Mouse (Mus musculus) heart, embryonic 12.5 days (tissue): ENCODE measurements around the gene Tmem218. TPM values are rescaled to one million over a fixed set of nuclear protein-coding genes. Genes with fewer than 3 reads are reported as not detected.

ENCODE experiments used
- ATAC-seq: fragments of 200-750 bp; cut with Nextera tagmentation; 2 replicates; pipeline ENCODE4 v1.8.0; 2017; ENCODE audit warnings: moderate TSS enrichment, moderate library complexity; ENCODE audit not compliant: insufficient number of reproducible peaks, low FRiP score
- H3K27ac ChIP-seq: fragments of 300-500 bp; sonication (generic); 2 replicates; pipeline ENCODE4 v1.5.1; 2016; ENCODE audit warnings: mild to moderate bottlenecking, moderate library complexity; ENCODE audit not compliant: poor library complexity, severe bottlenecking
- H3K27me3 ChIP-seq: fragments of 300-500 bp; sonication (generic); replicated peaks from 2 replicates; pipeline ENCODE4 v1.6.1; 2016; ENCODE audit warnings: mild to moderate bottlenecking, moderate library complexity
- H3K36me3 ChIP-seq: fragments of 300-500 bp; sonication (generic); 2 replicates; pipeline ENCODE4 v1.6.1; 2016; ENCODE audit warnings: mild to moderate bottlenecking, moderate library complexity
- H3K4me1 ChIP-seq: fragments of 300-500 bp; sonication (generic); replicated peaks from 2 replicates; pipeline ENCODE4 v1.6.1; 2016; ENCODE audit warnings: mild to moderate bottlenecking
- H3K4me2 ChIP-seq: fragments of 300-500 bp; sonication (generic); 2 replicates; pipeline ENCODE4 v1.6.1; 2016; ENCODE audit warnings: mild to moderate bottlenecking, moderate library complexity
- H3K4me3 ChIP-seq: fragments of 300-500 bp; sonication (generic); 2 replicates; pipeline ENCODE4 v1.5.1; 2016; ENCODE audit warnings: mild to moderate bottlenecking
- H3K9ac ChIP-seq: fragments of 300-500 bp; sonication (generic); 2 replicates; pipeline ENCODE4 v1.6.1; 2016; ENCODE audit warnings: mild to moderate bottlenecking, moderate library complexity
- H3K9me3 ChIP-seq: fragments of 300-500 bp; sonication (generic); replicated peaks from 2 replicates; pipeline ENCODE4 v1.6.1; 2016; ENCODE audit warnings: mild to moderate bottlenecking, moderate library complexity
- WGBS: fragments of 180-500 bp; shearing (Covaris S2); methylation state at CpG from one replicate; pipeline ENCODE4 v1.1.7; 2016; 5-methylcytosine and 5-hydroxymethylcytosine counted together
- polyA plus RNA-seq: library from polyadenylated mRNA; unstranded; fragments of >200 nt; fragmentation: Nextera tagmentation; extraction: Ambion mirVana; gene quantifications from 2 replicates; pipeline ENCODE4 v1.2.1, GENCODE M21; 2016

Tmem218 gene
- polyA plus RNA-seq = 8.2 and 9.1 TPM in 2 replicates

- ATAC-seq = peak; percentile 100
- H3K9me3 ChIP-seq = no peaks in the 10 kb centered on the region
- H3K27ac ChIP-seq = peak within 1 kb of the TSS; percentile 64
- no peaks in the 10 kb centered on the region for H3K36me3 ChIP-seq
- H3K9ac ChIP-seq = peak within 1 kb of the TSS; percentile 76
- peak within 1 kb of the TSS; percentile 77 for H3K4me3 ChIP-seq
- H3K4me1 ChIP-seq = 0 out of 2 replicates have a peak, but pooled peaks cover 4% of the 10 kb centered on the region
- peak within 1 kb of the TSS; percentile 74 for H3K4me2 ChIP-seq
- WGBS = under 1% methylated on average over 21 of the region's 21 CpGs
- H3K27me3 ChIP-seq = no peaks in the 10 kb centered on the region
Observed at GRCm38 (mm10) chr9:37207929-37208411, at the start of gene Tmem218. TSS of gene Tmem218 (plus strand) at chr9:37208223.

- H3K27me3 ChIP-seq = no peaks in the 10 kb centered on the region
Observed at GRCm38 (mm10) chr9:37160686-37161085, 47.3 kb upstream of the Tmem218 start.

GRCm38 (mm10) chr9:37166899-37167298 is 41.1 kb upstream of the Tmem218 start:
- Histone ChIP-seq H3K27ac (no peak overlapping the region), H3K27me3 (no peaks in the 10 kb centered on the region), H3K4me2 (no peak overlapping the region), H3K4me3 (no peak overlapping the region), H3K36me3 (no peaks in the 10 kb centered on the region), H3K4me1 (peaks cover 14% of the 10 kb centered on the region), H3K9me3 (no peaks in the 10 kb centered on the region), H3K9ac (no peak overlapping the region)
- no peak for ATAC-seq
- WGBS = 75% methylated on average over 2 of the region's 2 CpGs

More at GRCm38 (mm10) chr9:37160686-37161085, 47.3 kb upstream of the Tmem218 start:
- Histone ChIP-seq H3K36me3 (no peaks in the 10 kb centered on the region), H3K27ac (no peak overlapping the region), H3K9ac (no peak overlapping the region), H3K4me3 (no peak overlapping the region), H3K9me3 (no peaks in the 10 kb centered on the region), H3K4me1 (no peaks in the 10 kb centered on the region), H3K4me2 (no peak overlapping the region)
- no peak for ATAC-seq
- WGBS = 51% methylated on average over 2 of the region's 2 CpGs

- Histone ChIP-seq H3K27ac (no peak overlapping the region), H3K9ac (no peak overlapping the region), H3K9me3 (no peaks in the 10 kb centered on the region), H3K27me3 (peaks cover 4% of the 10 kb centered on the region; the same call in 1 of the 2 replicates), H3K36me3 (no peaks in the 10 kb centered on the region), H3K4me3 (no peak overlapping the region), H3K4me1 (peaks cover 44% of the 10 kb centered on the region), H3K4me2 (no peak overlapping the region)
- ATAC-seq = no peak
- WGBS = 53% methylated on average over 5 of the region's 5 CpGs
Observed at GRCm38 (mm10) chr9:37173376-37173775, 34.6 kb upstream of the Tmem218 start.

- Histone ChIP-seq H3K4me3 (no peak overlapping the region), H3K27me3 (peaks cover 4% of the 10 kb centered on the region; the same call in 1 of the 2 replicates), H3K4me2 (no peak overlapping the region), H3K9me3 (no peaks in the 10 kb centered on the region), H3K4me1 (peaks cover 43% of the 10 kb centered on the region), H3K36me3 (no peaks in the 10 kb centered on the region), H3K9ac (no peak overlapping the region), H3K27ac (no peak overlapping the region)
- no peak for ATAC-seq
- WGBS = 41% methylated on average over 3 of the region's 3 CpGs
Observed at GRCm38 (mm10) chr9:37176002-37176401, 32.0 kb upstream of the Tmem218 start.

GRCm38 (mm10) chr9:37177107-37177506 is 30.9 kb upstream of the Tmem218 start:
- no peak overlapping the region for H3K4me2 ChIP-seq
- H3K27ac ChIP-seq = no peak overlapping the region
- no peaks in the 10 kb centered on the region for H3K36me3 ChIP-seq
- no peak overlapping the region for H3K9ac ChIP-seq
- 0 out of 2 replicates have a peak, but pooled peaks have one; percentile 34 for ATAC-seq
- no peaks in the 10 kb centered on the region for H3K9me3 ChIP-seq
- H3K27me3 ChIP-seq = peaks cover 4% of the 10 kb centered on the region; the same call in 1 of the 2 replicates
- WGBS = under 1% methylated on average over 5 of the region's 5 CpGs
- H3K4me1 ChIP-seq = peaks cover 43% of the 10 kb centered on the region
- H3K4me3 ChIP-seq = no peak overlapping the region

- WGBS = 50% methylated on average over 8 of the region's 8 CpGs
- H3K9me3 ChIP-seq = no peaks in the 10 kb centered on the region
- H3K9ac ChIP-seq = no peak overlapping the region
- H3K27me3 ChIP-seq = peaks cover 4% of the 10 kb centered on the region; the same call in 1 of the 2 replicates
- H3K27ac ChIP-seq = no peak overlapping the region
- ATAC-seq = no peak
- no peak overlapping the region for H3K4me3 ChIP-seq
- no peaks in the 10 kb centered on the region for H3K36me3 ChIP-seq
- H3K4me2 ChIP-seq = no peak overlapping the region
- H3K4me1 ChIP-seq = peaks cover 40% of the 10 kb centered on the region
Observed at GRCm38 (mm10) chr9:37177551-37177950, 30.5 kb upstream of the Tmem218 start.

- H3K36me3 ChIP-seq = no peaks in the 10 kb centered on the region
- peaks cover 35% of the 10 kb centered on the region for H3K4me1 ChIP-seq
- ATAC-seq = no peak
- peaks cover 4% of the 10 kb centered on the region; the same call in 1 of the 2 replicates for H3K27me3 ChIP-seq
- H3K9ac ChIP-seq = no peak overlapping the region
- H3K4me2 ChIP-seq = no peak overlapping the region
- no peak overlapping the region for H3K27ac ChIP-seq
- 36% methylated on average over 4 of the region's 4 CpGs for WGBS
- H3K9me3 ChIP-seq = no peaks in the 10 kb centered on the region
- H3K4me3 ChIP-seq = no peak overlapping the region
Observed at GRCm38 (mm10) chr9:37178911-37179310, 29.1 kb upstream of the Tmem218 start.

- no peak for ATAC-seq
- Histone ChIP-seq H3K27ac (no peak overlapping the region), H3K36me3 (no peaks in the 10 kb centered on the region), H3K4me2 (no peak overlapping the region), H3K9ac (no peak overlapping the region), H3K4me3 (no peak overlapping the region), H3K4me1 (peaks cover 30% of the 10 kb centered on the region), H3K27me3 (peaks cover 4% of the 10 kb centered on the region; the same call in 1 of the 2 replicates), H3K9me3 (no peaks in the 10 kb centered on the region)
- 82% methylated on average over 4 of the region's 4 CpGs for WGBS
Observed at GRCm38 (mm10) chr9:37179596-37179995, 28.4 kb upstream of the Tmem218 start.

GRCm38 (mm10) chr9:37181596-37181995 is 26.4 kb upstream of the Tmem218 start:
- Histone ChIP-seq H3K4me3 (no peak overlapping the region), H3K27me3 (no peaks in the 10 kb centered on the region), H3K9me3 (no peaks in the 10 kb centered on the region), H3K4me1 (peaks cover 20% of the 10 kb centered on the region), H3K9ac (no peak overlapping the region), H3K4me2 (no peak overlapping the region), H3K36me3 (no peaks in the 10 kb centered on the region), H3K27ac (no peak overlapping the region)
- no peak for ATAC-seq
- 83% methylated on average over 5 of the region's 5 CpGs for WGBS

GRCm38 (mm10) chr9:37183176-37183575 is 24.8 kb upstream of the Tmem218 start:
- H3K9me3 ChIP-seq = no peaks in the 10 kb centered on the region
- no peak for ATAC-seq
- H3K4me1 ChIP-seq = peaks cover 14% of the 10 kb centered on the region
- H3K27me3 ChIP-seq = no peaks in the 10 kb centered on the region
- H3K4me3 ChIP-seq = no peak overlapping the region
- WGBS = 52% methylated on average over 2 of the region's 2 CpGs
- no peak overlapping the region for H3K27ac ChIP-seq
- no peak overlapping the region for H3K4me2 ChIP-seq
- H3K36me3 ChIP-seq = no peaks in the 10 kb centered on the region
- H3K9ac ChIP-seq = no peak overlapping the region

GRCm38 (mm10) chr9:37187407-37187806 is 20.6 kb upstream of the Tmem218 start:
- H3K4me2 ChIP-seq = no peak overlapping the region
- H3K27ac ChIP-seq = no peak overlapping the region
- H3K4me1 ChIP-seq = peaks cover 5% of the 10 kb centered on the region; the same call in 1 of the 2 replicates
- no peak overlapping the region for H3K4me3 ChIP-seq
- H3K9me3 ChIP-seq = no peaks in the 10 kb centered on the region
- ATAC-seq = no peak
- no peaks in the 10 kb centered on the region for H3K36me3 ChIP-seq
- H3K27me3 ChIP-seq = no peaks in the 10 kb centered on the region
- WGBS = 79% methylated on average over 5 of the region's 5 CpGs
- H3K9ac ChIP-seq = no peak overlapping the region
